Mouse (Mus musculus): ENCODE data around the gene Ccdc107. TPM values are rescaled to one million over a fixed set of nuclear protein-coding genes. Genes with fewer than 3 reads are reported as not detected.

The Ccdc107 gene
- polyA plus RNA-seq, 1 experiment: 111 TPM

GRCm38 (mm10) chr4:43496587-43496986 lies 3.9 kb downstream of the Ccdc107 start:
- no peaks in the 10 kb centered on the region for H3K27me3 ChIP-seq (ENCODE audit: control insufficient read depth, insufficient read depth, insufficient read length)
- H3K79me2 ChIP-seq (ENCODE audit: control insufficient read depth, insufficient read depth): no peaks in the 10 kb centered on the region
- no peak overlapping the region for H3K4me2 ChIP-seq (ENCODE audit: low read depth)
- H3ac ChIP-seq (ENCODE audit: control insufficient read depth, insufficient read length): no peak overlapping the region
- peaks cover 4% of the 10 kb centered on the region for H3K36me3 ChIP-seq (ENCODE audit: control insufficient read depth, insufficient read depth)
- no peak overlapping the region for H3K4me3 ChIP-seq
- TF ChIP-seq E2F4 (IDR thresholded peaks at IDR 0.05; ENCODE audit: insufficient read depth) (no peak), CEBPB (IDR thresholded peaks at IDR 0.05; ENCODE audit: insufficient read depth, poor library complexity, severe bottlenecking) (no peak), USF1 (IDR thresholded peaks at IDR 0.05; ENCODE audit: low read depth) (no peak), REST (IDR thresholded peaks at IDR 0.05; ENCODE audit: insufficient read depth, insufficient read length) (no peak), MYOD1 (IDR thresholded peaks at IDR 0.05; ENCODE audit: control insufficient read depth in 1 of 3, insufficient read length in 2 of 3, low read depth in 2 of 3) (no peak), POLR2A (IDR thresholded peaks at IDR 0.05; ENCODE audit: insufficient read length, low read depth) (no peak), POLR2AphosphoS2 (IDR thresholded peaks at IDR 0.05; ENCODE audit: insufficient read length, low read depth) (no peak), SRF (IDR thresholded peaks at IDR 0.05; ENCODE audit: control insufficient read depth, insufficient read length, low read depth) (no peak), MAX (IDR thresholded peaks at IDR 0.05; ENCODE audit: low read depth) (no peak), TCF12 (IDR thresholded peaks at IDR 0.05; ENCODE audit: insufficient read depth, poor library complexity, severe bottlenecking) (no peak), MYOG (IDR thresholded peaks at IDR 0.05; ENCODE audit: control insufficient read depth in 1 of 3, insufficient read depth in 1 of 3, insufficient read length in 2 of 3, low read depth in 2 of 3) (no peak), TCF3 (IDR thresholded peaks at IDR 0.05; ENCODE audit: insufficient read length, low read depth) (no peak)

- H3K79me2 ChIP-seq (ENCODE audit: control insufficient read depth, insufficient read depth): no peaks in the 10 kb centered on the region
- no peak overlapping the region for H3ac ChIP-seq (ENCODE audit: control insufficient read depth, insufficient read length)
- no peaks in the 10 kb centered on the region for H3K27me3 ChIP-seq (ENCODE audit: control insufficient read depth, insufficient read depth, insufficient read length)
- no peak overlapping the region for H3K4me3 ChIP-seq
- no peak for TF ChIP-seq USF1 (IDR thresholded peaks at IDR 0.05; ENCODE audit: low read depth)
- no peak for TF ChIP-seq TCF12 (IDR thresholded peaks at IDR 0.05; ENCODE audit: insufficient read depth, poor library complexity, severe bottlenecking)
- no peak for TF ChIP-seq TCF3 (IDR thresholded peaks at IDR 0.05; ENCODE audit: insufficient read length, low read depth)
- no peak for TF ChIP-seq POLR2A (IDR thresholded peaks at IDR 0.05; ENCODE audit: insufficient read length, low read depth)
- TF ChIP-seq CEBPB (IDR thresholded peaks at IDR 0.05; ENCODE audit: insufficient read depth, poor library complexity, severe bottlenecking): no peak
- TF ChIP-seq MYOG (IDR thresholded peaks at IDR 0.05; ENCODE audit: control insufficient read depth in 1 of 3, insufficient read depth in 1 of 3, insufficient read length in 2 of 3, low read depth in 2 of 3): no peak
- no peak for TF ChIP-seq SRF (IDR thresholded peaks at IDR 0.05; ENCODE audit: control insufficient read depth, insufficient read length, low read depth)
- TF ChIP-seq MAX (IDR thresholded peaks at IDR 0.05; ENCODE audit: low read depth): no peak
- no peak for TF ChIP-seq REST (IDR thresholded peaks at IDR 0.05; ENCODE audit: insufficient read depth, insufficient read length)
- TF ChIP-seq POLR2AphosphoS2 (IDR thresholded peaks at IDR 0.05; ENCODE audit: insufficient read length, low read depth): no peak
- no peak for TF ChIP-seq MYOD1 (IDR thresholded peaks at IDR 0.05; ENCODE audit: control insufficient read depth in 1 of 3, insufficient read length in 2 of 3, low read depth in 2 of 3)
- no peak for TF ChIP-seq E2F4 (IDR thresholded peaks at IDR 0.05; ENCODE audit: insufficient read depth)
- H3K4me2 ChIP-seq (ENCODE audit: low read depth): no peak overlapping the region
- peaks cover 4% of the 10 kb centered on the region for H3K36me3 ChIP-seq (ENCODE audit: control insufficient read depth, insufficient read depth)
Observed at GRCm38 (mm10) chr4:43497405-43497804, 4.7 kb downstream of the Ccdc107 start.

DNA sequence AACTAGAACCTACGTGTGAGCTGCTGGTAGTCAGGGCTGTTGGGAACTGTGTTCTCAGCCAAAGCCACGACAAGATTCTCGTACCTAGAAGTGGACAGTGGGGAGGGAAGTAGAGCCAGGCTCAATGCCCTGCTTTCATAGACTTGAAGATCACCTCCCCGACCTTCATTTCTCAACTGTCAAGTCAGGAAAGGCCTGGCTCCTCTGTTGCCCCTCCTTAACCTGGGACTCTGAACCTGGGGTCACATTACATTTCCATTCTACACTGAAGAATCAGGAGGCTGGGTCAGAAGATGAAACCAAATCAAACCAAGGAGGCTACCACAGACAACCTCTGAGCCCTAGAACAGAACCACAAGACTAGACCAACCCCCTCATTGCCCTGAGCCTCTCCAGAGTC lies 5.2 kb downstream of the Ccdc107 start:
- Histone ChIP-seq H3K4me3 (peak overlapping the region; percentile 39), H3K4me2 (ENCODE audit: low read depth) (peak overlapping the region; percentile 90)
- TF ChIP-seq MYOG (IDR thresholded peaks at IDR 0.05; ENCODE audit: control insufficient read depth in 1 of 3, insufficient read depth in 1 of 3, insufficient read length in 2 of 3, low read depth in 2 of 3): no peak
- TF ChIP-seq POLR2A (IDR thresholded peaks at IDR 0.05; ENCODE audit: insufficient read length, low read depth): no peak
- no peak for TF ChIP-seq SRF (IDR thresholded peaks at IDR 0.05; ENCODE audit: control insufficient read depth, insufficient read length, low read depth)
- no peak for TF ChIP-seq TCF12 (IDR thresholded peaks at IDR 0.05; ENCODE audit: insufficient read depth, poor library complexity, severe bottlenecking)
- TF ChIP-seq POLR2AphosphoS2 (IDR thresholded peaks at IDR 0.05; ENCODE audit: insufficient read length, low read depth): no peak
- no peak for TF ChIP-seq REST (IDR thresholded peaks at IDR 0.05; ENCODE audit: insufficient read depth, insufficient read length)
- TF ChIP-seq E2F4 (IDR thresholded peaks at IDR 0.05; ENCODE audit: insufficient read depth): no peak
- no peak for TF ChIP-seq MYOD1 (IDR thresholded peaks at IDR 0.05; ENCODE audit: control insufficient read depth in 1 of 3, insufficient read length in 2 of 3, low read depth in 2 of 3)
- TF ChIP-seq CEBPB (IDR thresholded peaks at IDR 0.05; ENCODE audit: insufficient read depth, poor library complexity, severe bottlenecking): no peak
- TF ChIP-seq MAX (IDR thresholded peaks at IDR 0.05; ENCODE audit: low read depth): no peak
- TF ChIP-seq TCF3 (IDR thresholded peaks at IDR 0.05; ENCODE audit: insufficient read length, low read depth): no peak
- TF ChIP-seq USF1 (IDR thresholded peaks at IDR 0.05; ENCODE audit: low read depth): no peak

GRCm38 (mm10) chr4:43498983-43499382 lies 6.3 kb downstream of the Ccdc107 start:
- H3K79me2 ChIP-seq (ENCODE audit: control insufficient read depth, insufficient read depth): no peaks in the 10 kb centered on the region
- H3K4me3 ChIP-seq: peak overlapping the region; percentile 39
- peaks cover 4% of the 10 kb centered on the region for H3K36me3 ChIP-seq (ENCODE audit: control insufficient read depth, insufficient read depth)
- H3ac ChIP-seq (ENCODE audit: control insufficient read depth, insufficient read length): no peak overlapping the region
- no peak for TF ChIP-seq REST (IDR thresholded peaks at IDR 0.05; ENCODE audit: insufficient read depth, insufficient read length)
- TF ChIP-seq MAX (IDR thresholded peaks at IDR 0.05; ENCODE audit: low read depth): no peak
- peak overlapping the region; percentile 90 for H3K4me2 ChIP-seq (ENCODE audit: low read depth)
- H3K27me3 ChIP-seq (ENCODE audit: control insufficient read depth, insufficient read depth, insufficient read length): no peaks in the 10 kb centered on the region

More for the DNA sequence above, 5.2 kb downstream of the Ccdc107 start:
- Histone ChIP-seq H3K27me3 (ENCODE audit: control insufficient read depth, insufficient read depth, insufficient read length) (no peaks in the 10 kb centered on the region), H3ac (ENCODE audit: control insufficient read depth, insufficient read length) (no peak overlapping the region), H3K36me3 (ENCODE audit: control insufficient read depth, insufficient read depth) (peaks cover 4% of the 10 kb centered on the region), H3K79me2 (ENCODE audit: control insufficient read depth, insufficient read depth) (no peaks in the 10 kb centered on the region)

All from myocyte (in vitro differentiated cells).